Mouse (Mus musculus) erythroblast, embryonic 14.5 days (primary cell): Measurements from ENCODE around the gene Ppp1r37.

ENCODE experiments used
- GATA1 ChIP-seq: IDR thresholded peaks from 2 replicates; pipeline ENCODE4 v1.6.1; 2012; ENCODE audit warnings: low read length, inconsistent platforms, mixed read lengths
- TAL1 ChIP-seq: IDR thresholded peaks from 3 replicates; pipeline ENCODE4 v1.6.1; 2012; ENCODE audit warnings: low read length, inconsistent platforms, mixed read lengths

DNA sequence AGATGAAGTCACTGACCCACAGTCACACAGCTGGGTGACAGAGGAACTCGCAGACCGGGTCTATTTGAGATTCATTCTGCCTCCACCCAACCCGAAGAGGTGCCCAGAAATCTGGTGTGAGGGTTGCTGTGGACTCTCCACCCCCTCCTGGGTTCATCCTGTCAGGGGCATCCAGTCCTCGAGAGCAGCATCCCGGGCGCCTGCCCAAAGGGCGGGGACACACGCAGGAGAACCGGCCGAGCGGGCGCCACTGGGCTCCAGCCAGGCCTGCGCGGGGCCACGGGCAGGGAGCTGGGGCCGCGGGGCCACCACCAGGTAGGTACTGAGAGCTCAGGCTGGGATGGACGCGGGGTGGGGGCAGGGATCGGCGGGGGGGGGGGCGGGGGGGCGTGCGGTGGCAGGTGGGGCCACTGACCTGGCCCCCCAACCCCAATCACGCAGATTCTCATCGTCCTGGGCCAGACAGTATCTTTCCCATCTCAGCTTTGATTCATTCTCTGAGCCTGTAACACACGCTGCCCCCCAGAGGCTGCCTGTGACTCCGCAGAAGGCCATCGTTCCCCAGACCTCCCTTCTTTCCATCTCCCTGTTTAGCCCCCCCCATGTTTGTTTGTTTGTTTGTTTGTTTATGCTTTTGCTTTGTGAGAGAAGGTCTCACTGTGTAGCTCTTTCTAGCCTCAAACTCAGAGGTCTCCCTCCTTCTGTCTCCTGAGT, 45.1 kb downstream of the Ppp1r37 start, which contains the start of gene Nkpd1:
- TF ChIP-seq TAL1 (no peak), GATA1 (no peak)
